Mouse (Mus musculus) heart, postnatal 10 days (tissue): Measurements from ENCODE around the gene Sh2d7. TPM values are rescaled to one million over a fixed set of nuclear protein-coding genes. Genes with fewer than 3 reads are reported as not detected.
A peak's percentile ranks its signal among the peaks of the same experiment; 100 is the strongest.
"Not testable (repeated sequence)": the region's sequence is repeated elsewhere in the genome, so short reads cannot be mapped to it uniquely, and the experiment has no call there.

Source experiments
- DNase-seq, 2 experiments: peaks; one replicate each; pipeline ENCODE4 v3.0.0; 2021
- intact Hi-C: fragments of 180-260 bp; cut with DNase I; formaldehyde crosslinking; loops from one replicate; pipeline ENCODE4 v1.15.1; 2025
- total RNA-seq, 2 experiments: library from RNA; stranded (reverse); gene quantifications; 2 replicates each; pipeline ENCODE4 v1.2.3; 2021

The Sh2d7 gene
- total RNA-seq, 2 experiments from 2014 or later, result not detected

GRCm38 (mm10) chr9:54540801-54541200, 2.0 kb downstream of the Sh2d7 start:
- intact Hi-C loops, result no loop called here
- no peak for DNase-seq

GRCm38 (mm10) chr9:54544212-54544953, 5.6 kb downstream of the Sh2d7 start:
- intact Hi-C loops, result no loop called here
- no peak for DNase-seq

DNA sequence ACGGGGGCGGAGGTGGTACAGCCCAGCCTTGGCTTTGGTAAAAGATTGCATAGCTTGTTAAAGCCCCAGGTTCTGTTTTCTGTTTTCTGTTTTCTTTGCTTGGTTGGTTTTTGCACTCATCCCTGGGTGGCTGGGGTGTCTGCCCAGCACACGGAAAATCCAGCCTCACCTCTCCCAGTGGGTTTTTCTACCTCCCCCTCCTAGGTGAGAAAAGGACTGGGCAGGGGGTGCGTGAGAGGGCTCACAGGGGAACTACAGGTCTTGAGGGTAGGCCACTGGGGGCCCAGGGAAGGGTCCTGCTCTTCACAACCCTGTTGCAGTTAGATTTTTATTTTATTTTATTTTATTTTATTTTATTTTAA, 6.2 kb downstream of the Sh2d7 start:
- DNase-seq, result no peak
- intact Hi-C loops, result loop anchor here (5.0 kb wide), 1 partner anchor 363 kb away; no protein-coding TSS in a partner anchor

GRCm38 (mm10) chr9:54547536-54547935, 8.8 kb downstream of the Sh2d7 start:
- peak; percentile 57 to 70 for DNase-seq
- intact Hi-C loops, result loop anchor here (2.0 to 5.0 kb wide), 2 partner anchors 109 to 365 kb away; no protein-coding TSS in a partner anchor

- intact Hi-C loops, result loop anchor here (5.0 kb wide), 1 partner anchor 367 kb away; no protein-coding TSS in a partner anchor
Observed at GRCm38 (mm10) chr9:54549433-54549832, 10.6 kb downstream of the Sh2d7 start.

DNA sequence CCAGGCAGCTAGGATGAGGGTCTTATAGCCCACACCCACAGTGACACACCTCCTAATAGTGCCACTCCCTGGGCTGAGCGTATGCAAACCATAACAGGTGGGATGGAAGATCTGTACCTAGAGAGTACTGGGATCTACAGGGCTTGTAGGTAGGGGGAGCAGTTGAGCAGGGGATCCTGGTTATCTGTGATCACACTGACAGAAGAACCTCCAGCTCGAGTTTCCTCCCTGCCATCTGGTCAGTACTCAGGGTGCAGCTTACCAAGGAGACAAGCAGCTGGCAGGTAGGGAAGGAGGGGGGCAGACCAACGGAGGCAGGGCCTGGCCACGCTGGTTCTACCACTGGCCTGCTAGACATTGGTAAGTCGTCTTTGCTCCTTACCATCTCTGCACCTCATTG, 13.6 kb downstream of the Sh2d7 start:
- DNase-seq, result peak in 1 of 2 experiments; percentile 16
- intact Hi-C loops, result loop anchor here (5.0 kb wide), 1 partner anchor 55 kb away; no protein-coding TSS in a partner anchor

More at GRCm38 (mm10) chr9:54549433-54549832, 10.6 kb downstream of the Sh2d7 start:
- DNase-seq, result no peak

GRCm38 (mm10) chr9:54555044-54555443, 16.3 kb downstream of the Sh2d7 start:
- no peak for DNase-seq
- intact Hi-C loops, result no loop called here

DNA sequence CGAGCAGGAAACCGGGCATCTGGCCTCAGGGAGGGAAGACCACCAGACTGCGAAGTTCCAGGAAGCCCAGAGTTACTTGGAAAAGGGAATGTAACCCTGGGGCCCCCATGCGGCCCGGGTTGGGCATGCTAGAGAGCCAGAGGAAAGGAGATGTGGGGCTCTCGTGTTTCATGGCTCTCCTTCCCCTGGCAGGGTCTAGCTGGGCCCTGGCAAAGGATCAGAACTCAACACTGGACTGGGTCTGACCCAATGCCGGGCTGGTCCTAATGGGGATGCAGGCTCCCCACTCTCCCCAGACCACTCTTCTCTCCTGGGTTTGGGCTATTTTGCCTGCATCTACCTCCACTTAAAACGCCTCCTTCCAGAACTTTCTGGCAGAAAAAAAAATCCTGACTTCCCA, 19.9 kb downstream of the Sh2d7 start:
- intact Hi-C loops, result no loop called here
- no peak for DNase-seq

DNA sequence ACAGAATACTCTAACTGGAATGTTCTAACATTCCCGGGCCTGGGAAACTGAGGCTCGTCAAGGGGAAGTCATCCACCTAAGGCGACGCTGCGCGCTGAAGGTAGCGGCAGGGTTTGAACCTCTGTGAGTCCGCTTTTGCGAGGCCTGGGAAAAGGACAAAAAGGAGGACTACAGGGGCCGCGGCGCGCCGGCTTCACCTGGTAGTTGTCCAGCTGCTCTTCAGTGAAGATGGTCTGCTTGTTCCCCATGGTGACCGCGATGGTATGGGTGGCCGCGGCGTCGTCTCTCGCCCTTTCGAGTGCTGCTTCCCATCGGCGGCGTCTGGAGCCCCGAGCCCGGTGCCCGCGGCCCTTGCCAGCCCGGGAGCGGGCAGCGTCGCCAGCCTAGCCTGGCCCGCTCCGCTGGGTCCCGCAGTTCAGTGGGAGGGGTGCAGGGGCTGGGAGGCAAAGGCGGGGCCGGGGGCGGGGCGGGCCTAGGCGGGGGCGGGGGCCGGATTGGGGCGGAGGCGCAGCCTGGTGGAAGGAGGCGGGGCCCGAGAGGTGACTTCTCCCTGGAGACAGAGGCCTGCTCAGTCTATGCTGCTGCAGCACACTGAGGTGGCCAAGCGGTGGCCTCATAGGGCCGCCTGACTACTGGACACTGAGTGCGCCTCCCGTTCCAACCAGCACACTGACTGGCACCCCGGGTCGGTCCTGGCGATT, 21.1 kb downstream of the Sh2d7 start, which contains the start of gene Cib2:
Gene Cib2 (minus strand): TSS at position 448 of the 701 bp plus-strand sequence.
- DNase-seq, result peak; percentile 78 to 84
- intact Hi-C loops, result no loop called here

DNA sequence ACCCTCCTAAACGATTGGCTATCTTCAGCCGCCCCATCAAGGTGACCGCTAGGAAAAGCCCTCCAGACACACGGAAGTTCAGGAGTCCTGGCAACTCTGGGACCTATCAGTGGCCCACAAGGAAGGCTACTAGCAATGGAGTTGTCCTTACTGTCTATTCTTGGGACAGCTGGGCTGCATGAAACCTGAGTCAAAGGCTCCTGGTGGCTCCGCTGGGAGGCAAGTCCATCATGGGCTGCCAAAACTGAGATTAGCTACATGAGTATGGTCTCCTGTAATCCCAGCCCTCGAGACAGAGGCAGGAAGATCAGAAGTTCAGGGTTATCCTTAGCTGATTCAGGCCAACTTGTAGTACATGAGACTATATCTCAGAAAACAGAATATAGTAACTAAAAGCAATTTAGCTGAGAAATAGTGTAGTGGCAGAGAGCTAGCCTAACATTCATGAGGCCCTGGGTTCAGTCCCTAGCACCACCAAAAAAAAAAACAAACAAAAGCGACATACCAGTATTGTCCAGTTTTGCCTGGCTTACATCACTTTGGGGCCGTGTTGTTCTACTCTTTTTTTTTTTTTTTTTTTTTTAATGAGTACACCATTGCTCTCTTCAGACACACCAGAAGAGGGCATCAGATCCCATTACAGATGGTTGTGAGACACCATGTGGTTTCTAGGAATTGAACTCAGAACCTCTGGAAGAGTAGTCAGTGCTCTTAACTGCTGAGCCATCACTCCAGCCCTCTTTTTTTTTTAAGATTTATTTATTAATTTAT, 22.2 kb downstream of the Sh2d7 start:
- DNase-seq, result no peak
- intact Hi-C loops, result no loop called here

GRCm38 (mm10) chr9:54566958-54567357, 28.2 kb downstream of the Sh2d7 start:
- DNase-seq, result no peak
- intact Hi-C loops, result no loop called here

- intact Hi-C loops, result no loop called here
- DNase-seq, result no peak
Observed at GRCm38 (mm10) chr9:54568732-54569131, 29.9 kb downstream of the Sh2d7 start.

- intact Hi-C loops, result no loop called here
- DNase-seq, result no peak
Observed at GRCm38 (mm10) chr9:54571130-54571839, 32.5 kb downstream of the Sh2d7 start.

GRCm38 (mm10) chr9:54583712-54584111, 44.9 kb downstream of the Sh2d7 start:
- no peak for DNase-seq
- intact Hi-C loops, result no loop called here

- intact Hi-C loops, DNase-seq: not testable (repeated sequence)
Observed at GRCm38 (mm10) chr9:54584127-54584526, 45.3 kb downstream of the Sh2d7 start.

DNA sequence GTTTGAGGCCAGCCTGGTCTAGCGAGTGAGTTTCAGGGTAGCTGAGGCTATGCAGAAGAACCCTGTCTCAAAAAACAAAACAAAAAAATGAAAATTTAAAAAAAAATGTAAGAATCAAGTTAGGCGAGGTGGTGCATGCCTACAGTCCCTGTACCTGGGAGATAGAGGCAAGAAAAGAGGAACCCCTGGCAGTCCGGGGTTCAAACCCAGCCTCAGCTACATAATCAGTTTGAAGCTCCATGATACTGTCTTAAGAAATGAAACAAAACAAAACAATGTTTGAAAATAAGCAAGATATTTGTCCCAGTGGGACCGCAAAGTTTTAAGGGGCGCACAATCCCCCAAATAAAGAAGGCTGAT, 47.0 kb downstream of the Sh2d7 start:
- DNase-seq, result no peak
- intact Hi-C loops, result loop anchor here (5.0 kb wide), 1 partner anchor 84 kb away; the partner anchor contains the start of gene Dmxl2

GRCm38 (mm10) chr9:54586199-54587061, 47.6 kb downstream of the Sh2d7 start, which contains the start of gene Idh3a:
Gene Idh3a (plus strand): TSS chr9:54586334.
- intact Hi-C loops, result loop anchor here (5.0 kb wide), 1 partner anchor 84 kb away; the partner anchor contains the start of gene Dmxl2
- peak; percentile 99 for DNase-seq

DNA sequence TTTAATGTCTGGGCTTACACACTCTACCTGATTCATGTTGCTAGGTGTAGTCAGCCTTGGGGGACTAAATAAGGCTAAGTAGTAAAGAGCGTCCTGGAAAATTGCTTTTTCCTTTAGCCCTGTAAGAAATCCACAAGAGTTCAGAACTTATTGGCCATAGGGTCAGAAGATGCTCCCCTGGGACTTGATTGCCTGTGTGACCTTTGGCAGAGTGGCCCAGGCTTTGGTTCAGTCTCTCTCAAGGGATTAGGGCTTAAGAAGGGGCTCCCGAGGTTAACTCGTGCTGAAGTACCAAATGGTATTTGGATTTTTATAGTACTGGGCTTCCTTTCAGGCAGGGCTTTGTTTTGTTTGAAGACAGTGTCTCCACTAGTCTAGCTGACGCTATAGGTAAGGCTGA, 49.1 kb downstream of the Sh2d7 start:
- intact Hi-C loops, result loop anchor here (5.0 kb wide), 1 partner anchor 86 kb away; the partner anchor contains the start of gene Dmxl2
- DNase-seq, result peak in 1 of 2 experiments; percentile 10

DNA sequence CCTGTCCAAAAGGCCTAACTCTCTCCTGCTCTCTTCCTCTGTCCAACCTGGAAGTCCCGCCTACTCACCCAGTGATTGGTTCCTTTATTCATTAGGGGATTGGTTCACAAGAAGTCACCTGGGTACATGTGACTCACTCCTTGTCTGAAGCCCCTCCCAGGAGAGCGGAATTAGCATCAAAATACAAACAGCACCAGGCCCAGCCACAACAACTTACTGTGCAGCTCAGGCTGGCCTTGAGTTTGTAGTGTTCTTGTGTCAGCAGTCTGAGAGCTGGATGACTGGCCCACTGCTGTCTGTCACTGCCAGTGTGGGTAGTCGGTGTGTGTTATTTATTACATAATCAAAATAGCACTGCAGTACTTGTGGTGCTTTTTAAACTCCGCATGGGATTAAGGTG, 54.9 kb downstream of the Sh2d7 start:
- DNase-seq, intact Hi-C loops: not testable (repeated sequence)
